Mouse (Mus musculus): ENCODE results near the gene Arvcf. TPM values are rescaled to one million over a fixed set of nuclear protein-coding genes. Genes with fewer than 3 reads are reported as not detected.

The Arvcf gene
- polyA plus RNA-seq, 1 experiment from 2014 or later, result 71.2 TPM

DNA sequence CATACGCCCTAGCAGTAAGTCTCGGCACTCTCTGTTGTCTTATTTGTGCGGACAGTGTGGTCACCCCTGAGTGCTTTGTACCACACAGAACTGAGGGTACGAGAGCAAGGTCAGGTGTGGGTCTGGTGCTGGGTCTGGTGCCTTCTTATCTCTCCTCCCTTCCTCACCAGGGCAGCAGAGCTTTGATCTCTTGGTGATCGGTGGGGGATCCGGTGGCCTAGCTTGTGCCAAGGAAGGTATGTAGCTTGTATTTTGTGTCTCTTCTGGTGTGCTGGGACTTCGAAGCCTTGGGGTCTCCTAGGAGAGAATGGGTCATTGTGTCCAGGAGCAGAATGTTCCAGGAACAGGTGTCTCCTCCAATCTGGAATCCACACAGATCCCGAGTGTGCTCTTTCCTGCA, 81.7 kb downstream of the Arvcf start:
- WGBS, result 90% methylated on average over 8 of the region's 8 CpGs
- Histone ChIP-seq H3K36me3 (replicated peaks) (peaks cover 11% of the 10 kb centered on the region), H3K9me3 (no peaks in the 10 kb centered on the region), H3K4me1 (peaks cover 41% of the 10 kb centered on the region), H3K27me3 (replicated peaks; ENCODE audit: low read depth, poor library complexity, severe bottlenecking) (no peaks in the 10 kb centered on the region), H3K27ac (replicated peaks) (no peak overlapping the region), H3K4me3 (peak overlapping the region; percentile 8; the same call in 1 of the 2 replicates)
- DNase-seq (ENCODE audit: low spot score), result no peak

DNA sequence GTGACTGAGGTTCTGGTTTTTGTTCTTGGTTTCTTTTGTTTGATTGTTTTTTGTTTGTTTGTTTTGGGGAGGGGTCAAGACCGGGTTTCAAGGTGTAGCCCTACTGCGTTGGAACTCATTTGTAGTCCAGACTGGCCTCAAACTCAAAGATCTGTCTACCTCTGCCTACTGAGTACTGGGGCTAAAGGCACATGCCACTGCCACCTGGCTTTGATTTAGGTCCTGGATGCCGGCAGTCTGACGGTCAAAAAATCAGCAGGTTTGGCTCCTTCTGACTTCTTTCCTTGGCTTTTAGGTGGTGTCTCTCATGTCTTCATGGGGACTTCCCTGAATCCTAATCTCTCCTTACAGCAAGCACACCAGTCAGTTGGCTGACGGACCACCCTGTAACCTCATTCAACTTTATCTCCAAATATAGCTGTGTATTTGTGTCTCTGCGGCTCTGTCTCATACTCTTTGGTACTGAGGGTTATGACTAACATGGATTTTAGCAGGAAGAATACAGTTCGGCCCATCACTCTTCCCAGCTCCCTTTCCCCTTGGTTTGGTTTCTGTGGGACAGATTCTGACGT, 82.7 kb downstream of the Arvcf start:
- Histone ChIP-seq H3K4me3 (no peak overlapping the region), H3K27ac (replicated peaks) (no peak overlapping the region), H3K27me3 (replicated peaks; ENCODE audit: low read depth, poor library complexity, severe bottlenecking) (no peaks in the 10 kb centered on the region), H3K9me3 (no peaks in the 10 kb centered on the region), H3K36me3 (replicated peaks) (peaks cover 21% of the 10 kb centered on the region), H3K4me1 (peaks cover 31% of the 10 kb centered on the region)
- no peak for DNase-seq (ENCODE audit: low spot score)
- WGBS, result 68% methylated on average over 8 of the region's 8 CpGs

DNA sequence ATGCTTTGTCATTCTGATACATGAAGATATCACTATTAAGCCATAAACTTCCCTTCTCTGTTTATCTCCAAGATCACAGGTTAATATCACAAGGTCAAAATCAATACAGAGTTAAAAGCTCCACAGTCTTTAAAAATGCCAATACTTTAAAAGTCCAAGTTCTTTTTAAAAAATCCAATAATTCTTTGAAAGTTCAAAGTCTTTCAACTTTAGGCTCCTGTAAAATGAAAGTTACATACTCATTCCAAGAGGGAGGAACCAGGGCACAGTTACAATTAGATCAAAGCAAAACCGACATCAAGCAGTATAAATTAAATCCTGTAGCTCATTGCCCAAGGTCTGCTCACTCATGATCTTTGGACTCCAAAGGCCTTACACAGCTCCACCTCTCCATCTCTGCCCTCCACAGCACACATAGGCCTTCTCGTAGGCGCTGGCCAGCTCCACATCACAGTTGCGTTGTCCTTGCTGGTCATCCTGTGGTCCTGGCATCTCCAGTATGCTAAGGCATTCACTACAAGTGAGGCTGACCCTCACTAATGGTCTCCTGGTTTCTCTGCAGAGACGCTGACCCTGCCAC, 85.4 kb downstream of the Arvcf start:
- 93% methylated on average over 5 of the region's 5 CpGs for WGBS
- H3K36me3 ChIP-seq (replicated peaks), result peaks cover 42% of the 10 kb centered on the region

DNA sequence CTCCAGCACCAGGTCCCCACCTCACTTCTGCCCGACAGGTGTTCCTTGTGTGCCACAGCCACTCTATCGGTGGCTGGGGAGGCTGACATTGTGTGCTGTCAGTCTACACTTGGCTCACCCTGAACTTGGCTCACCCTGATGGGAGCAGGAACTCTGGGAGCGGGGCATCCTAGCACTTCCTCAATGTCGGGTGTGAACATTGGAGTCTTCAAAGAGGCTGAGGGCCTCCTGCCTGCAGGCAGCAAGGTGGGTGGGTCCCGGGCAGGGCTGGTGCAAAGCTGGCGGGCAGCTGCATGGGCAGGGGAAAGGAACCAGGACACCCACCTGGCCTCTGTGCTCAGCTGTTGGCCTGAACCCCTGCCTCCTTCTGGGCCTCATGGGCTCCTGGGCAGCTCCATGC, 88.1 kb downstream of the Arvcf start:
- no peak overlapping the region for H3K27ac ChIP-seq (replicated peaks)
- no peak overlapping the region for H3K4me3 ChIP-seq
- peaks cover 53% of the 10 kb centered on the region for H3K36me3 ChIP-seq (replicated peaks)
- H3K4me1 ChIP-seq, result peaks cover 2% of the 10 kb centered on the region; the same call in 1 of the 2 replicates
- no peak for DNase-seq (ENCODE audit: low spot score)
- no peaks in the 10 kb centered on the region for H3K27me3 ChIP-seq (replicated peaks; ENCODE audit: low read depth, poor library complexity, severe bottlenecking)
- 94% methylated on average over 6 of the region's 6 CpGs for WGBS
- H3K9me3 ChIP-seq, result no peaks in the 10 kb centered on the region

More for the DNA sequence above, 85.4 kb downstream of the Arvcf start:
- H3K27me3 ChIP-seq (replicated peaks; ENCODE audit: low read depth, poor library complexity, severe bottlenecking), result no peaks in the 10 kb centered on the region
- H3K4me3 ChIP-seq, result no peak overlapping the region
- no peaks in the 10 kb centered on the region for H3K9me3 ChIP-seq
- no peak overlapping the region for H3K27ac ChIP-seq (replicated peaks)
- no peak for DNase-seq (ENCODE audit: low spot score)
- peaks cover 11% of the 10 kb centered on the region; the same call in 1 of the 2 replicates for H3K4me1 ChIP-seq

DNA sequence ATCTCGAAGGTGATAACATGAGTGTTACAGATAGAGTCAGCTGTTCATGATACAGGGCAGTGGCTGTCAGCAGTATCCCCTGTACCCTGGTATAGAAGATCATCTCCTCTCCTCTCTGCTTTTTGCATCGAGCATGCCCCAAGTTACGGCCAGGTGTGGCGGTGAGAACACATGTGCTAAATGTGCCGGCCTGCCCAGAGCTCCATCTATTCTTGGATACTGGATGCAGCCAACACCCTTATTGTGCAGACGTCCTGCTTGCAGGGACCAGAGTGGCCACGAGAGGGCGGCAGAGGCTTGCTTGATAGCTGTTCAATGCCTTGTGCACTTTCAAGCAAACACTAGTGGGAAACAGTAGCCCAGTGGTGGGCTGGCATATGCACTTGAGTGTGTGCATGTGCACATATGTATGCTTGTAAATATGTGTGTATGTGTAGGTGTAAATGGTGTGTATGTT, 95.4 kb downstream of the Arvcf start:
- Histone ChIP-seq H3K4me1 (peaks cover 10% of the 10 kb centered on the region), H3K27me3 (replicated peaks; ENCODE audit: low read depth, poor library complexity, severe bottlenecking) (0 out of 2 replicates have a peak, but pooled peaks cover 4% of the 10 kb centered on the region), H3K36me3 (replicated peaks) (peaks cover 34% of the 10 kb centered on the region), H3K9me3 (no peaks in the 10 kb centered on the region), H3K4me3 (no peak overlapping the region), H3K27ac (replicated peaks) (no peak overlapping the region)
- DNase-seq (ENCODE audit: low spot score), result peak; percentile 92
- 27% methylated on average over 8 of the region's 8 CpGs for WGBS

DNA sequence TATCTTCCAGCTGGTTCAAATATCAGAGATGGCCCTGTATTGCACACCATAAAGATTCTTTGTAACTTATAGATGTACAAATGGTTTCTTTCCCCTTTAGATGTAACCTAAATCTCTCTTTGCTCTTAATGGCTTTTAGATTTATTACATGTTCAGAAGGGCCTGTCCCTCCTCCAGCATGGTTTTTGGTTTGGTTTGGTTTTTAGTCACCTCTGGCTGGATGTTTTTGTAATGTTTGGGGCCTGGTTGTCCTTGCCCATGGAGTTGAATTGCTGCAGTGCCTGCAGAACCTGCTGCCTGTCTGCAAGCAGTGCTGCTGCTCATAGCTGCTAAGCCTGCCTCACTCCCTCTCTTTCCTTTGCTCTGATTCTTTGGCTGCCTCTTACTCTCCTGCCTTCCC, 99.3 kb downstream of the Arvcf start:
- Histone ChIP-seq H3K4me1 (peaks cover 29% of the 10 kb centered on the region), H3K27me3 (replicated peaks; ENCODE audit: low read depth, poor library complexity, severe bottlenecking) (0 out of 2 replicates have a peak, but pooled peaks cover 5% of the 10 kb centered on the region), H3K36me3 (replicated peaks) (peaks cover 25% of the 10 kb centered on the region), H3K4me3 (no peak overlapping the region), H3K9me3 (no peaks in the 10 kb centered on the region), H3K27ac (replicated peaks) (peak overlapping the region; percentile 3; the same call in 1 of the 2 replicates)
- DNase-seq (ENCODE audit: low spot score), result no peak

DNA sequence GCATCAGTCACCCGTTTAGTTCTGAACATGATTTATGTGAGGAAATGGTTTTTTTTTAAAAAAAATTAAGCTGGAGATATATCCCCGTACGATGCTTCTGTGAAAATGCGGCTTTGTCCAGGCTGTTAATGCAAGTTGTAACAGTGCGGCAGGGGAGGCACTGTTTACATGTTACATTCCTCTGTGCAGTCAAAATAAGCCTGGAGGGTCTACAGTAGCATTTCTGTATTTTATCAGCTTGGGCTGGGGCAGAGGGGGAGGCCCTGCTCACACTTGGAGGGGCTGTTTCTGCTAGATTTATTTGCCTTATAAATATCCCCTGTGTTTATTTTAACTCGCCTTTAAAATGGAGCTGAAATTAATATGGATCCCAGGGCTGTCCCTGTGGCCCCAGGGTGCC, 100.1 kb downstream of the Arvcf start:
- Histone ChIP-seq H3K4me1 (peaks cover 38% of the 10 kb centered on the region), H3K4me3 (no peak overlapping the region), H3K36me3 (replicated peaks) (peaks cover 25% of the 10 kb centered on the region), H3K9me3 (no peaks in the 10 kb centered on the region), H3K27me3 (replicated peaks; ENCODE audit: low read depth, poor library complexity, severe bottlenecking) (0 out of 2 replicates have a peak, but pooled peaks cover 7% of the 10 kb centered on the region), H3K27ac (replicated peaks) (no peak overlapping the region; the same call in 1 of the 2 replicates)
- WGBS, result 74% methylated on average over 6 of the region's 6 CpGs
- no peak for DNase-seq (ENCODE audit: low spot score)

DNA sequence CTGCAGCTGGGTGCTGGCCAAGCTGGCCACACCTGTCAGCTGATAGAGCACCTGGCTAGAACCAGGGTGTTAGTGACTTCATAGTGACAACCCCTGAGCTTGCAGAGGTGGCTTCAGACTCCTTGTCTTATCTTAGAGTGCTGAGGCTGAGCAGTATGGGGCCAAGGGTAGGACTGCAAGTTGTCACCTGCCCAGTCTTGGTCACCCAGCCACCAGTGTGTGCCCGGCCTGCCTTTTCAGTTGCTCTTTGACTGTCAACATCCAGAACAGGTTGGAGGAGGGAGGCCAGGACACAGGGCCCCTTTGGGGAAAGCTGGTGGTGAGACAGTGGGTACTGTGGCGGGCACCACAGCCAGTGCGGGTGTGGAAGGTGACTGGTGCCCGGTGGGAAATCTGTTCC, 101.0 kb downstream of the Arvcf start:
- Histone ChIP-seq H3K27ac (replicated peaks) (no peak overlapping the region; the same call in 1 of the 2 replicates), H3K4me3 (no peak overlapping the region), H3K36me3 (replicated peaks) (peaks cover 25% of the 10 kb centered on the region), H3K4me1 (peaks cover 47% of the 10 kb centered on the region), H3K27me3 (replicated peaks; ENCODE audit: low read depth, poor library complexity, severe bottlenecking) (0 out of 2 replicates have a peak, but pooled peaks cover 7% of the 10 kb centered on the region), H3K9me3 (no peaks in the 10 kb centered on the region)
- DNase-seq (ENCODE audit: low spot score), result no peak
- 88% methylated on average over 4 of the region's 4 CpGs for WGBS

DNA sequence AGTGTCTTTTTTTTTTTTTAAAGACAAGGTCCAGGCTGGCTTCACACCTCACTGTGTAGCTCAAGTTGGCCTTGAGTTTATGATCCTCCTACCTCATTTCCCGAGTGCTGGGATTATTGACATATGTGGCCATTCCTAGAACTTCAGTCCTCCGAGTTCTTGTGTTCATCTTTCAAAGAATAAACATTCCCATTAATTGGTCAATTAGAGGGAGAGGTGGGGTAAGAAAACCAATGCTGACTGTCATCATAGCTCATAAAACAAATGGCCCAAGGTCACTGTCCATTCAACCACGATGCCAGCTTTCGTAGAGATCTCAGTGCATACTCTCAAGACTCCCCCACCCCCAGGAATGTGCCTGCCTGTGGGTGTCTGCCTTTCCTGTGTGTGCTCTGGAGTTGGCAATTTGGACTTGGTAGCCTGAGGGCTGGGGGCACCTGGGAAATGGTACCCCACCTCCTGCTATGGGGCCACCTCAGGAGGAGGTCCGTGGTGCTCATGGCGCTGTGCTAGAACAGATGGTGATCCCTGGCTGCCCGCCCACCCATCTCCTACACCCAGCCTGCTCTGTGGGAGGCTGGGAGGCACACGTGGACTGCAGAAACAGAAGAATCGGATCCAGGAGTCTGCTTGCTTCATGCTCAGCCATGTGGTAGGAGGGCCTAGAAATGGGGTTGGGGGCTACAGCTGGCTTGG, 103.7 kb downstream of the Arvcf start:
- peaks cover 52% of the 10 kb centered on the region for H3K4me1 ChIP-seq
- no peaks in the 10 kb centered on the region for H3K9me3 ChIP-seq
- H3K27me3 ChIP-seq (replicated peaks; ENCODE audit: low read depth, poor library complexity, severe bottlenecking), result peaks cover 21% of the 10 kb centered on the region
- H3K36me3 ChIP-seq (replicated peaks), result peaks cover 27% of the 10 kb centered on the region
- WGBS, result 63% methylated on average over 9 of the region's 9 CpGs
- no peak overlapping the region for H3K4me3 ChIP-seq
- H3K27ac ChIP-seq (replicated peaks), result 0 out of 2 replicates have a peak overlapping the region, but pooled peaks have one; percentile 65
- DNase-seq (ENCODE audit: low spot score), result no peak

DNA sequence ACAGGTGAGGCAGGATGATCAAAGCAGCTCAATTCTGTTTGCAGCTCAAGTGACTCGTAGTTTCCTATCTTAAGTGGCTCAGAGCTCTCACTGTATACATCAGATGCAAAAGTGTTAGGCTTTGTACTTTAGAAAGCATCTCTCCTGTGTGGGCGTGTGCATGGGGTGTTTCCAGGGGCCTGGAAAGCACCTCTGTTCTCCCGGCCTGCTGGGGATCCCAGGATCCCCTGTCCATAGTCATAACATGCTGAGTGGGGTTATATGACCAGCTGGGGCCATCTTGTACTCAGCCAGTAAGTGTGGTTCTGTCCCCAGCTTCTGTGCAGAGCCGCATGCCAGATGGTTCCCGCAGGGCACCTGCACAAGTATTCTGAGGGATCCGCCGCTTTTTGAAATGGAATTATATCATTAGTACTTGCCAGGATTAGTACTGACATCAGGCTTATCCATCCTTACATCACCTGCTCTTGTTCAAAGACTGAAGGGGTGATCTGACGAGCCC, 104.4 kb downstream of the Arvcf start:
- peaks cover 29% of the 10 kb centered on the region for H3K27me3 ChIP-seq (replicated peaks; ENCODE audit: low read depth, poor library complexity, severe bottlenecking)
- no peaks in the 10 kb centered on the region for H3K9me3 ChIP-seq
- WGBS, result 82% methylated on average over 8 of the region's 8 CpGs
- H3K4me3 ChIP-seq, result no peak overlapping the region
- DNase-seq (ENCODE audit: low spot score), result no peak
- peak overlapping the region; percentile 65; the same call in 1 of the 2 replicates for H3K27ac ChIP-seq (replicated peaks)
- peaks cover 50% of the 10 kb centered on the region for H3K4me1 ChIP-seq
- peaks cover 33% of the 10 kb centered on the region for H3K36me3 ChIP-seq (replicated peaks)

DNA sequence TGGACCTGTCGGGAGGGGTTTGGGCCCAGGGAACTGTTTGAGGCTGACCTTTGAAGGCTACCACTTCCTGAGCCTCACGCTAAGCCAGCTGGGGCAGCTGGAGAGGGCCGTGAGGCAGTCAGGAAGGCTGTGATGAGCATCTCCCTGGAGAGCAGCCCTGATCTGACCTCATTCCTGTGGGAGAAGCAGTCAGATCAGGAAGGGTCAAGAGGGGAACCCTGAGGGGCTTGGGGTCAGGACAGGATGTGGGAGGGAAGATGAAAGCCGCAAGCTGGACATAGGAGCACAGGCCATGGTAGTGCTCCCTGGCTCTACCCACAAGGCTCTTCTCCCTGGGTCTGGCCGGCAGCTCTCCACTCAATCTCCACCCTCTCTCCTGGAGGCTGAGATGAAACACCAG, 105.9 kb downstream of the Arvcf start:
- WGBS, result 22% methylated on average over 5 of the region's 5 CpGs
- Histone ChIP-seq H3K4me3 (no peak overlapping the region), H3K36me3 (replicated peaks) (peaks cover 37% of the 10 kb centered on the region), H3K9me3 (no peaks in the 10 kb centered on the region), H3K27ac (replicated peaks) (peak overlapping the region; percentile 57; the same call in 1 of the 2 replicates), H3K4me1 (peaks cover 51% of the 10 kb centered on the region), H3K27me3 (replicated peaks; ENCODE audit: low read depth, poor library complexity, severe bottlenecking) (peaks cover 39% of the 10 kb centered on the region)
- DNase-seq (ENCODE audit: low spot score), result peak; percentile 41

DNA sequence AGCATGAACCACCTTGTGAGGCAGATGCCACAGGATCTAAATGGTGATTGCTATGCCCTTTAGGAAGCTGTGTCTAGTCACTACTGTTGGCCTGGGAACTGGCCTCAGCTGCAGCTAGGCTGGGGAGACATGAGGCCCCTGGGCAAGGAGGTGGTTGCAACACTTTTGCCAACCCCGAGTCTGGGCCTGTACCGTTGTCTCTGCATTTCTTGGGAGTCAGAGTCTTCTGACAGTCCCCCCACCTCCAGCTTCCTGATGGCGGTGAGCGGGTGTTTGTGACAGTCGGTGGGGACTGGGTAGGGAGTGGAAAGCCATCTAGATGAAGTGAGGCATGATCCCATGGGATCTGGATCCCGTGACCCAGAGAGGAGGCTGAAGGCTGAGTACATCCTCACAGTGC, 107.4 kb downstream of the Arvcf start:
- Histone ChIP-seq H3K27ac (replicated peaks) (no peak overlapping the region), H3K36me3 (replicated peaks) (peaks cover 25% of the 10 kb centered on the region), H3K4me1 (peaks cover 64% of the 10 kb centered on the region), H3K27me3 (replicated peaks; ENCODE audit: low read depth, poor library complexity, severe bottlenecking) (peaks cover 43% of the 10 kb centered on the region), H3K4me3 (no peak overlapping the region), H3K9me3 (no peaks in the 10 kb centered on the region)
- DNase-seq (ENCODE audit: low spot score), result no peak
- WGBS, result 87% methylated on average over 6 of the region's 6 CpGs

Measured in embryonic facial prominence, embryonic 10.5 days (tissue).